Mouse (Mus musculus): ENCODE measurements around the gene Mt1. TPM values are rescaled to one million over a fixed set of nuclear protein-coding genes. Genes with fewer than 3 reads are reported as not detected.
A peak's percentile ranks its signal among the peaks of the same experiment; 100 is the strongest.
"Not testable (repeated sequence)": the region's sequence is repeated elsewhere in the genome, so short reads cannot be mapped to it uniquely, and the experiment has no call there.

The Mt1 gene
- total and polyA plus RNA-seq, 2 experiments from 2014 or later = 795 to 1,123 TPM

- H3K9me3 ChIP-seq (replicated peaks; ENCODE audit: control insufficient read depth, low read length) = no peaks in the 10 kb centered on the region
- H3K27me3 ChIP-seq (ENCODE audit: control insufficient read depth, insufficient read depth, low read length) = 0 out of 2 replicates have a peak, but pooled peaks cover 3% of the 10 kb centered on the region
- DNase-seq (ENCODE audit: low spot score) = peak; percentile 65
- peak within 1 kb of the TSS; percentile 40 for H3K9ac ChIP-seq (replicated peaks; ENCODE audit: low read depth, low read length)
- peak; percentile 81 for ATAC-seq (ENCODE audit: insufficient read depth, low read depth)
- H3K27ac ChIP-seq (ENCODE audit: low read depth) = no peak within 1 kb of the TSS
- peak within 1 kb of the TSS; percentile 60 for H3K4me2 ChIP-seq (ENCODE audit: low read depth, low read length)
- WGBS = 4% methylated on average over 29 of the region's 29 CpGs
- H3K4me1 ChIP-seq (ENCODE audit: control insufficient read depth, insufficient read depth) = peaks cover 7% of the 10 kb centered on the region
- peak; percentile 27; the same call in 1 of the 2 replicates for TF ChIP-seq CTCF (IDR thresholded peaks at IDR 0.05; ENCODE audit: low read depth)
- TF ChIP-seq EP300 (IDR thresholded peaks at IDR 0.05; ENCODE audit: low read depth) = no peak
- H3K36me3 ChIP-seq (replicated peaks; ENCODE audit: control insufficient read depth, insufficient read depth, low read length) = no peaks in the 10 kb centered on the region
- H3K4me3 ChIP-seq (ENCODE audit: low read depth, low read length) = peak within 1 kb of the TSS; percentile 34
These were observed 26.2 kb upstream of the Mt1 start, which contains the start of gene Mt3 for GRCm38 (mm10) chr8:94152513-94153300. TSS of gene Mt3 (plus strand) at chr8:94152607.

GRCm38 (mm10) chr8:94153451-94153850, 25.4 kb upstream of the Mt1 start:
- no peak for TF ChIP-seq EP300 (IDR thresholded peaks at IDR 0.05; ENCODE audit: low read depth)
- no peak for TF ChIP-seq CTCF (IDR thresholded peaks at IDR 0.05; ENCODE audit: low read depth)
- ATAC-seq (ENCODE audit: insufficient read depth, low read depth) = no peak
- DNase-seq (ENCODE audit: low spot score) = no peak
- 0 out of 2 replicates have a peak overlapping the region, but pooled peaks have one; percentile 34 for H3K4me3 ChIP-seq (ENCODE audit: low read depth, low read length)
- H3K4me2 ChIP-seq (ENCODE audit: low read depth, low read length) = peak overlapping the region; percentile 60
- H3K9ac ChIP-seq (replicated peaks; ENCODE audit: low read depth, low read length) = no peak overlapping the region
- H3K4me1 ChIP-seq (ENCODE audit: control insufficient read depth, insufficient read depth) = peaks cover 7% of the 10 kb centered on the region
- H3K27ac ChIP-seq (ENCODE audit: low read depth) = no peak overlapping the region
- H3K36me3 ChIP-seq (replicated peaks; ENCODE audit: control insufficient read depth, insufficient read depth, low read length) = no peaks in the 10 kb centered on the region
- WGBS = 36% methylated on average over 7 of the region's 7 CpGs
- 0 out of 2 replicates have a peak, but pooled peaks cover 3% of the 10 kb centered on the region for H3K27me3 ChIP-seq (ENCODE audit: control insufficient read depth, insufficient read depth, low read length)
- H3K9me3 ChIP-seq (replicated peaks; ENCODE audit: control insufficient read depth, low read length) = no peaks in the 10 kb centered on the region

- H3K9ac ChIP-seq (replicated peaks; ENCODE audit: low read depth, low read length) = no peak overlapping the region; the same call in 1 of the 2 replicates
- 0 out of 2 replicates have a peak, but pooled peaks cover 3% of the 10 kb centered on the region for H3K27me3 ChIP-seq (ENCODE audit: control insufficient read depth, insufficient read depth, low read length)
- no peak overlapping the region for H3K27ac ChIP-seq (ENCODE audit: low read depth)
- no peak overlapping the region for H3K4me2 ChIP-seq (ENCODE audit: low read depth, low read length)
- H3K9me3 ChIP-seq (replicated peaks; ENCODE audit: control insufficient read depth, low read length) = no peaks in the 10 kb centered on the region
- H3K4me3 ChIP-seq (ENCODE audit: low read depth, low read length) = no peak overlapping the region
- peaks cover 7% of the 10 kb centered on the region for H3K4me1 ChIP-seq (ENCODE audit: control insufficient read depth, insufficient read depth)
- 39% methylated on average over 6 of the region's 6 CpGs for WGBS
- TF ChIP-seq CTCF (IDR thresholded peaks at IDR 0.05; ENCODE audit: low read depth) = no peak
- TF ChIP-seq EP300 (IDR thresholded peaks at IDR 0.05; ENCODE audit: low read depth) = no peak
- ATAC-seq (ENCODE audit: insufficient read depth, low read depth) (no peak), DNase-seq (ENCODE audit: low spot score) (no peak)
- no peaks in the 10 kb centered on the region for H3K36me3 ChIP-seq (replicated peaks; ENCODE audit: control insufficient read depth, insufficient read depth, low read length)
These were observed 24.3 kb upstream of the Mt1 start for GRCm38 (mm10) chr8:94154537-94154936.

GRCm38 (mm10) chr8:94156092-94156491, 22.8 kb upstream of the Mt1 start:
- TF ChIP-seq EP300 (IDR thresholded peaks at IDR 0.05; ENCODE audit: low read depth) (no peak), CTCF (IDR thresholded peaks at IDR 0.05; ENCODE audit: low read depth) (no peak)
- 23% methylated on average over 4 of the region's 4 CpGs for WGBS
- DNase-seq (ENCODE audit: low spot score) = peak; percentile 49
- no peak overlapping the region for H3K9ac ChIP-seq (replicated peaks; ENCODE audit: low read depth, low read length)
- no peak overlapping the region for H3K4me2 ChIP-seq (ENCODE audit: low read depth, low read length)
- no peak overlapping the region for H3K4me3 ChIP-seq (ENCODE audit: low read depth, low read length)
- H3K9me3 ChIP-seq (replicated peaks; ENCODE audit: control insufficient read depth, low read length) = no peaks in the 10 kb centered on the region
- no peaks in the 10 kb centered on the region for H3K36me3 ChIP-seq (replicated peaks; ENCODE audit: control insufficient read depth, insufficient read depth, low read length)
- H3K4me1 ChIP-seq (ENCODE audit: control insufficient read depth, insufficient read depth) = peaks cover 7% of the 10 kb centered on the region
- 0 out of 2 replicates have a peak, but pooled peaks cover 3% of the 10 kb centered on the region for H3K27me3 ChIP-seq (ENCODE audit: control insufficient read depth, insufficient read depth, low read length)
- H3K27ac ChIP-seq (ENCODE audit: low read depth) = peak overlapping the region; percentile 43; the same call in 1 of the 2 replicates
- ATAC-seq (ENCODE audit: insufficient read depth, low read depth) = peak; percentile 54; the same call in 1 of the 2 replicates

GRCm38 (mm10) chr8:94165772-94166171, 13.1 kb upstream of the Mt1 start:
- H3K4me3 ChIP-seq (ENCODE audit: low read depth, low read length); ATAC-seq (ENCODE audit: insufficient read depth, low read depth); H3K36me3 ChIP-seq (replicated peaks; ENCODE audit: control insufficient read depth, insufficient read depth, low read length); H3K4me1 ChIP-seq (ENCODE audit: control insufficient read depth, insufficient read depth); H3K9ac ChIP-seq (replicated peaks; ENCODE audit: low read depth, low read length); H3K9me3 ChIP-seq (replicated peaks; ENCODE audit: control insufficient read depth, low read length); H3K27me3 ChIP-seq (ENCODE audit: control insufficient read depth, insufficient read depth, low read length); DNase-seq (ENCODE audit: low spot score); H3K27ac ChIP-seq (ENCODE audit: low read depth); H3K4me2 ChIP-seq (ENCODE audit: low read depth, low read length): not testable (repeated sequence)
- WGBS = 71% methylated on average over 8 of the region's 8 CpGs
